Mouse (Mus musculus) effector memory CD4-positive, alpha-beta T cell, adult 5 months (primary cell): Measurements from ENCODE around the gene B3gntl1. TPM values are rescaled to one million over a fixed set of nuclear protein-coding genes. Genes with fewer than 3 reads are reported as not detected.

ENCODE experiments used
- polyA plus RNA-seq: library from polyadenylated mRNA; unstranded; fragments of 100-300 nt; shearing (Covaris generic); gene quantifications from one replicate; pipeline ENCODE4 v1.2.1, GENCODE M21; 2017

B3gntl1 gene
- polyA plus RNA-seq: 10.5 TPM

GRCm38 (mm10) chr11:121672990-121673572, at the start of gene B3gntl1:
Gene B3gntl1 (minus strand): TSS chr11:121673153.

GRCm38 (mm10) chr11:121701244-121701643, 28.3 kb upstream of the B3gntl1 start, which contains the start of gene Metrnl:
Gene Metrnl (plus strand): TSS chr11:121701544.

Other genes with a start within 250 kb of the B3gntl1 start
- not detected for gene Fn3k, start 238.2 kb downstream of the B3gntl1 start, polyA plus RNA-seq
- 27.9 TPM for gene Tbcd, start 221.2 kb downstream of the B3gntl1 start, polyA plus RNA-seq
- not detected for gene Zfp750, start 153.8 kb downstream of the B3gntl1 start, polyA plus RNA-seq
- gene Metrnl, start 28.4 kb upstream of the B3gntl1 start, polyA plus RNA-seq: 14.4 TPM
- gene Ptchd3, start 157.1 kb upstream of the B3gntl1 start, polyA plus RNA-seq: not detected